Mouse (Mus musculus): Measurements from ENCODE around the gene Gm9903.

DNA sequence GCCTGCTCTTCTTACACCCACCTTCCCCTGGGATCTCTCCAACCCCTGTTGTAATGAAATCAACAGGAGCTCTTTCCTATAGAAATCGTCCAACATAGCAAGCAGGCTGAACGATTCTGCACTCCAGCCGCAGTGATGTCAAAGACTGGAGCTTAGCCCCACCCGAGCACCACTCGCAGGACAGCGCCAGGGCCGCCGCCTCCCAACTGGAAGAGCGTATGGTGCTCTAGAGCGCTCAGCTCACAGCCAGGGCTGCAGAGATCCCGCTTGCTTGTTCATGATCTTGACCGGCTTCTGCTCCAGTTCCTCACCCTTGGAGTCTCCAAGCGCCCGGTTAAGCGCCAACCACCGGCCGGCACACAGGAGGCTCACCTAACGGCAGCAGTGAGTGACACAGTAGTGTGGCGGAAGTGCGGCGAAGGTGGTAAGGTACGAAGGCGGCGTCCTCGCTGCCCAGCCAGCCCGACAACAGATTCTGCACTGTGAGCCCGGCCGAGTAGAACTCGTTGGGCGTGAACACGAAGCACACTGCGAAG lies 27.6 kb downstream of the Gm9903 start:
- TF ChIP-seq CTCF (IDR thresholded peaks at IDR 0.05; ENCODE audit: low read depth) (no peak), EP300 (optimal IDR thresholded peaks at IDR 0.05) (no peak)

Measured in stomach, postnatal 0 days (tissue).